Mouse (Mus musculus): ENCODE measurements around the gene Zc3h12d. TPM values are rescaled to one million over a fixed set of nuclear protein-coding genes. Genes with fewer than 3 reads are reported as not detected.

The Zc3h12d gene
- polyA plus RNA-seq (2017; shearing (Covaris generic)): 23.4 TPM

GRCm38 (mm10) chr10:7832171-7832676, at the start of gene Zc3h12d:
Gene Zc3h12d (plus strand): TSS chr10:7832470.

GRCm38 (mm10) chr10:7792751-7793385, 39.4 kb upstream of the Zc3h12d start, which contains the start of the genes Ginm1 and Ppil4:
Gene Ginm1 (minus strand): TSS chr10:7792824.
Gene Ppil4 (plus strand): TSS chr10:7792891.

Other genes with a start within 250 kb of the Zc3h12d start
- 0.13 TPM for gene Lrp11, start 242.7 kb upstream of the Zc3h12d start, polyA plus RNA-seq (2017; shearing (Covaris generic))
- 21.6 TPM for gene Nup43, start 165.0 kb upstream of the Zc3h12d start, polyA plus RNA-seq (2017; shearing (Covaris generic))
- 112 TPM for gene Pcmt1, start 151.3 kb upstream of the Zc3h12d start, polyA plus RNA-seq (2017; shearing (Covaris generic))
- gene Lats1, start 151.3 kb upstream of the Zc3h12d start, polyA plus RNA-seq (2017; shearing (Covaris generic)): 3.4 TPM
- gene Katna1, start 106.5 kb upstream of the Zc3h12d start, polyA plus RNA-seq (2017; shearing (Covaris generic)): 99.9 TPM
- 59.6 TPM for gene Ginm1, start 39.6 kb upstream of the Zc3h12d start, polyA plus RNA-seq (2017; shearing (Covaris generic))
- gene Ppil4, start 39.6 kb upstream of the Zc3h12d start, polyA plus RNA-seq (2017; shearing (Covaris generic)): 101 TPM
- 15.8 TPM for gene Tab2, start 123.8 kb downstream of the Zc3h12d start, polyA plus RNA-seq (2017; shearing (Covaris generic))